Mouse (Mus musculus) cerebellum, adult 8-10 months (tissue): ENCODE measurements at regions not wholly inside any gene's neighbourhood (a gene's known extent, or its start where the extent isn't known, plus 50 kb on each side); places are given as distances from the start of the nearest gene placed in this dataset.

ENCODE experiments used
- DNase-seq: peaks from one replicate; pipeline ENCODE4 v3.0.0; 2022

GRCm38 (mm10) chr11:56285575-56286260 is 244.9 kb upstream of the Nmur2 start:
- no peak for DNase-seq

DNA sequence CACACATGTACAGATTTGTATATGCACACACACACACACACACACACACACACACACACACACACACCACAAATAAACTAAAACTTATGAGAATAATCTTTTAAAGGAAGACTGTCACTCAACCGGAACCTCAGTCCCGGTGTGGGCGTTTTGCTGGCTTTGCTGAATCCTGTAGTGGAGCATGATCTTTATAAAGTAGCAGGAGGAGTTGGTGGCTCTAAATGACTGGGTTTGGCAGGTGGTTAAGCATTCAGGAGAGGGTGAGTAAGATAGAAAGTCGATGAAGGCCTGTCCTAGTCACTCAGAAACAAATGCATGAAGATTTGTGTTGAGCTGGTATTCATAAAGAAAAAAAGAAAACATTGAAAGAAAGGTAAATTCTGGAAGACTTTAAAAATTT is 240.4 kb upstream of the Nmur2 start:
- DNase-seq, result no peak

DNA sequence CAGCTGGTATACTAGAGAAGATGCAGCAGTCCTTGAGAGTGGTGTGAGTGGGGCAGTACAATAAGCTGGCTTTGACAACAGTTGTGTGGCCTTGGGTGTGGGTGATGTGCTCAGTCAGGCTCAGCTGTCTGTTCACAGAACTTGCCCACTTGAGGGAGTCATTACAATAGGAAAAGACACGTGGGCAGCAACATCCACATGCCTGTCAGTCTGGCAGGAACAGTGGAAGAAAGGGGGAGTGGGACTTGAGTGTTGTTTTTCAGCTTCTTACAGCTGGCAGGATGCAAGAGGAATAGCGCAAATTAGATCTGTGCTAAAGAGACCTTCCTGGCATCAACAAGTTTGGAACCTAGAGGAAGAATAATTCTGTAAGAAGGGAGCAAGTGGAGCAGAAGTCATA is 239.4 kb upstream of the Nmur2 start:
- no peak for DNase-seq

DNA sequence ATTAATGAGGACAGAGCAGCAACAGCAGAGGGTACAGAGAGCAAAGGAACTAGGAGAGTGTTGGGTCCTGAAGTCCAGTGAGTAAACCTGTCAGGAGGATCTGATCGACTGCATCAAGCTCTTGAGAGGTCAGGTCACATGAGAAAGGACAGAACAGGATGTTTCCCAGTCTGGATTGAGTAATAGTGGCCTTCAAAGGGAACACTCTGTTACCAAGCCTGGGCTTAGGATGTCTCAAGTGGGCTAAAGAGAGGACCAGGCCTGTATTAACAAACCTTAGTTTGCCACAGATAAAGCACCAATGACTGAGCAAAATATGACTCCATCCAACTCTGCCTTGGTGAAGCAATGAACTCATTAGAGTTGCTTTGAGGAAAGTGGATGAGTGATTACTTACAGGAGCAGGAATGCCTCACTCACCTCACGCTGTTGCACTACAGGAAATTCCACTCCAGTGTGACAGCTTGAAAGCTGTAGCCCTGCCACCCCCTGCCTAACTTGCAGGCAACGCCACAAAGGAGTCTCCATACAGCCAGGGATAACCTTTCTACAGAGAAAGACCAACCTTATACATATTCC is 229.2 kb upstream of the Nmur2 start:
- DNase-seq, result no peak

DNA sequence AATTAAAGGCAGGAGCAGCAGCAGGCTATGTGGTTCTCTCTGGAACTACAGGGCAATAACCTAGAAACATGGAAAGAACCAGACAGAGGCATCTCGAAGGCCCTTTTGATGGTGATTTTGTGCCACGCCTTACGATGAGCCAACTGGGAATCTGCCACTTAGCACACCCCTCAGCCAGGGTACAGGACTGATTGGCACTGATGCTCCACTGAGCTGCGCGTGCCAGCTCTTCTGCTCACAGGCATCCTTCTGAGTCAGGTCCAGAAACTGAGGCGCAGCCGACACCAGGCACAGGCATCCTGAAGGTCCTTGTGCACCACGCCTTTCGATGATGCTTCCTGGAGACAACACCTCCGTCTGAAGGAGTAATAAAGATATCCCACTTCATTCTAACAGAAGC is 221.9 kb upstream of the Nmur2 start:
- DNase-seq, result no peak

- DNase-seq, result no peak
Observed at GRCm38 (mm10) chr11:56256356-56256755, 215.5 kb upstream of the Nmur2 start.

DNA sequence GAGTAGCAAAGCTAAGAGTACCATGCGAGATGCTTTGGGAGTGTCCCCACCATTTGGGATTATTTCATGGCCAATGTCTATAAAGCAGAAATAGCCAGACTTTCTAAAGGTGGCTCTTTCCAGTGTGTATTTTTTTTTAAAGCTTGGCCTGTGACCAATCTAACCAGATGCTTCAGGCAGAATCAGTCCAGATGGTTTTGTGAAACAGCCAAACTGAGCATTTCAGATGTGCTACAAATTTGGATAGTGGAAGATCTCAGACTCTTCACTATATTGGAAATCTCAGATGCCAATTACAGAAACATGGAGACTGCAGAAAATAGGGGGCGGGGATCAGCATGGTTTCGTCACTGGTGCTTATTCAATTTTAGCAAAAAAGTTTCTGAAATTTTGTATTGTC is 213.6 kb upstream of the Nmur2 start:
- no peak for DNase-seq

DNA sequence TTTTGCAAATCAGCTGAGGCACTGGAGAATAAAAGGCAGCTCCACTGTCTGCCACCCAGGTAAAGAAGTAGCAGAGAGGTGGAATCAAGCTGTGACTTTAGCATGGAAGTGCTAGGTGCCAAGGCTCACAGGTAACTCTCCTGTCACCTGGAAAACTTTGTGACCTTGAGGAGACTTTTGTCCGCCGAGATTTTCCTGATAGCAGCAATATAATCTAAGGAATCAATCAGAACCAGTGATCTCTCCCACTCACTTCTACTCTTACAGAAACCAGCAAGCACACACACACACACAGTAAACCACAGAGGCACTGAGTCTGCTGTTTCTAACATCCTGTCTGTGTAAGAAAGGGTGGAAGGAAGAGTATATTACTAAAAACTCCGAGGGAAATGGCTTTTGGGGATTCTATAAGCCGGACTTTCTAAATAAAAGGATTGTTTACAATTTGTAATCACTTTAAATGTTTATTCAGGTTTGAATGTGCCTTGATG is 206.6 kb upstream of the Nmur2 start:
- no peak for DNase-seq

DNA sequence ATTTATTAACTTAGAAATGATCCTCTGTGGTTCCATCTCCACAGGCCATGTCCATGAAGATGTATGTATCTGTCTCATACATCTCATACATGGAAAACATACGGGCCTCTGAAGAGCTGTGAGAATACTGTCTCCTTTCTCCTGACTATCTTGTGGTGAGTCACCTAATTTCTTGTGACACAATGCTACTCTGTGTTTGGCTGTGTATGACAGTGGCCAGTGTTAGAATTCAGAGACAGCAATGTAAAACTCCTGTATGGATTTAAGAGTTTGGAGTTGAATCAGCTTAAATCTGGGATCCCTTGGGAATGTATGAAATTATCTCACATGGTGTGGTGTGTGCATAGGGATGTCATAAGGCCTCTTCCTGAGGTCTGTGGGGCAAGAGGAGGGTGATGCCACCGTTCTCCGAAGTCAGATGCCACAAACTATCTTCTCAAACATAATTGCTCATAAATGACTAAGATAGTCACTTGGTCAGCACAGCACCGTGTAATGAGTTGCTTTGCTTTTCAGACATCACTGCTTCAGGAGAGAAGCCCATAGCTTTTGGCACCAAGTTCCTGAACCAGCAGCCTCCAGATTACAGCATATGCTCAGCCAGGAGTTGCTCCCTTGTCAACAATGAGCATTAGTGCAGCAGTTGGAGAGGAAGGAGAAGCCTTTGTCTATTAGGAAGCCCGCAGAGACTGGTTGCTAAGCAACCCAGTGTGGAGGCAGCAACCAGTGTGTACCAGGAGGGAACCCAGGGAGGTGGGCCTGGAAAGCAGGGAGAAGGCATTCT is 205.9 kb upstream of the Nmur2 start:
- no peak for DNase-seq

DNA sequence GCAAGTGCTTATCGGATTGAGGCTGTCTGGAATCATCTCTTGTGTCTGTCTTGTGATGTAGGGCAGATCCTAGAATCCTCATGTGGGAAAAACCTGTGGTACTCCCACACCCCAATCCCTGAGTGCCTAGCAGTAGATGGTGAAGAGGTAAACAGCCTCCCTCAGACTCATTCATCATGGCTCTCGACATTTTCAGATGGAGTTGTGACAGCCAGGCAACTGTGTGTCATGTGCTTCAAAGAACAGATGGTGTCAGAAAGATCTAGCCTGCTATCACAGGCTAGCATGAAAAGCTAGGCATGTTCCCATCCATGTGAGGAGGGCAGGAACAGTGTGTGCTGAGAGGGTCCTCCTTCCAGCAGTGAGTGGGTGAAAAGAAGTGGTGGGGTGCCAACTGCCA is 204.1 kb upstream of the Nmur2 start:
- no peak for DNase-seq

- DNase-seq, result no peak
Observed at GRCm38 (mm10) chr11:56243447-56243846, 202.6 kb upstream of the Nmur2 start.

DNA sequence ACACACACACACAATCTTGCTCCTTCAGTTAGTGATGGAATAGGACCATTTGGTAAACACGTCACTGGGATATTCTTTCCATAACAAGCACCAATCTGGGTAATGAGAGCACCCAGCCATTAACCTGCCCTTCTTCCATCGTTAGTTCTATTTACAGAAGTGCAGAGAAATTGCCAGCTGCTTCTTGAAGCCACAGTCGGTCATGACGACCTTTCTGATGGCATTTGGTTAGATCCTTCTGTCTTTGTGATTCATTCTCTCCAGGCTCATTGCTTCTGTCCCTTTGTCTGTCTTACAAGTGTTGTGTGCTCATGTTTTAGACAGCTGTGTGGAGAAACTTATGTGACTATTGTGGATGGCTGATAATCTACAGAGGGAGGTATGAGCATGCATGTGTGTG is 197.9 kb upstream of the Nmur2 start:
- no peak for DNase-seq

DNA sequence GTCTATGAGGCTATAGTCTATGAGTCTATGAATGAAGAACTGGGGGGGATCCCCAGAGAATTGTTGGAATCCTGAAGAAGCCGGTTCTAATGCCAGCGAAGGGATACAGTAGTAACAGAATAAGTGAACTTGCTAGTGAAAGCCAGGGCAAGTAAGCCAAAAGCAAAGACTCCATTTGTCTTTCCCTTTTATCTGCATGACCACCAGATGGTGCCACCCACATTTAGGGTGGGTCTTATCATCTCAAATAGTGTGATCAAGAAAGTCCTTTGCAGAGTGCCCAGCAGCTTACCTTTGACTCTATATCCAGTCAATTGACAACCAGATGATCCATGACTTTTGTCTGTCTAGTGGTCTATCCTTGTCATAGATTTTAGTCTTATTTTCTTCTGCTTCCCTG is 184.2 kb upstream of the Nmur2 start:
- no peak for DNase-seq

DNA sequence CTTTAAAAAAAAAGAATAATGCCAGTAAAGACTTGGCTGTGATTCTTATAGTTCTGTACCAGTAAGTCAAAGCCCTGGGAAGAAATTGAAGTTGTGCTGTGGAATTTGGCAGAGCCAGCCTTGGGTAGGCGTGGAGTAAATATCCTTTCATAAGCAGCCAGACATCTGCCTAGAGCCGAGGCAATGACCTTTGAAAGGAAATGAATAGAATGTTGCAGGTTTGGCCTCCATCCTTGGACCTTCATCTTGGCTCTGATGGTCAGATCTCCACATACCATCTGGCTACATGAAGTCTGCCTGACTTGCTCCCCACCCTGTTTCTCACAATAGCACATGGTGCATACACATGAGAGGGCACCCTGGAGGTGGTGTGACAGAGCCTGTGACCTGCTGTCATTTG is 174.9 kb upstream of the Nmur2 start:
- DNase-seq, result no peak

DNA sequence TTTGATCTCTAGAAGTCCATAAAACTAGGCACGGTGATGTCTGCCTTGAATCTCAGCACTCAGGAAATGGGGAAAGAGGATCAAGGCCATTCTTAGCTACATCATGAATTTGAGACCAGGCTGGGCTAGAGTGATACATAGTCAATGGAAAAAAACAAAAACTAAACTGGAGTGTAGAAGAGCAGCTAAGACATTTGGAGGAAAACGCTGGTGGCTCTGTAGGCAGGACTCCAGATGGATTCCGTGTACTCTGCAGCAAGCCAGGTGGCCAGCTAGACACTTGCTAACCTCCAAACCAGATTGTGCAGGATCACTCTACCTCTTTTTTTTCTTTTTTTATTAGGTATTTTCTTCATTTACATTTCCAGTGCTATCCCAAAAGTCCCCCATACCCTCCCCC is 161.0 kb upstream of the Nmur2 start:
- DNase-seq, result no peak

DNA sequence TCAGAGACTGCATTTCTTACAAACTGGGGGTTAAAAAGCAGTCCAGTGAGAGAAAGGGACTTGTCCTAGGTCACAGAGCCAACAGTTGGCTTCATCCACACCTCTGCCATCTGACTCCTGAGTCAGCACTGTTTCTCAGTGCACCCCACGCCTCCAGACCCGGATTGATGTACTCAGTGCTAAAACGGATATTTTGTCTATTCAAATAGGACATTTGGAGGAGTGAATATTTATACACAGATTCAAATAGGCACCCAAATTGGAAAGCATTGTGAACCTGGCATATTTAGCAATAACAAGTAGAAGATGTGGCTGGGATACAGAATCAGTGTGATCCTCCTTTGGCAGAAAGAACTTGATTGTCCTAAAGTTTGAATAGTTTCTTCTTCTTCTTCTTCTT is 154.5 kb upstream of the Nmur2 start:
- DNase-seq, result no peak

DNA sequence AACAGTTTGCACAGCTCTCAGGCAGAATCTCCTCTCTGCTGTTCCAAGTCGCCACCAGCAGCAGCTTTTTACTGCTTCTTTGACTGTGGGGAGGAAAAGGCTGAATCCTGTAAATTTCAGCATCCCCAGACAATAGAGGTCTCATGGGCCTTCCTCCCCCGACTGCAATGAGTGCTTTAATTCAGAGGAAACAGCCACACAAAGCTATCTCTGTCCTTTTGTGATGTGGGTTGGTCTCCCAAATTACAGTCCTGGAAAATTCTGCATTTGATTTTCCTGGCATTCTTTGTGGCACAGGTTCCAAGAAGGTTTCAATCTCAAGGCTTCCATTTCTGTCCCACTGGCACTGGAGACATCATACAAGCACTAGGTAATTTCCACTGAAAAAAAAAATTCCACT is 152.6 kb upstream of the Nmur2 start:
- DNase-seq, result no peak

DNA sequence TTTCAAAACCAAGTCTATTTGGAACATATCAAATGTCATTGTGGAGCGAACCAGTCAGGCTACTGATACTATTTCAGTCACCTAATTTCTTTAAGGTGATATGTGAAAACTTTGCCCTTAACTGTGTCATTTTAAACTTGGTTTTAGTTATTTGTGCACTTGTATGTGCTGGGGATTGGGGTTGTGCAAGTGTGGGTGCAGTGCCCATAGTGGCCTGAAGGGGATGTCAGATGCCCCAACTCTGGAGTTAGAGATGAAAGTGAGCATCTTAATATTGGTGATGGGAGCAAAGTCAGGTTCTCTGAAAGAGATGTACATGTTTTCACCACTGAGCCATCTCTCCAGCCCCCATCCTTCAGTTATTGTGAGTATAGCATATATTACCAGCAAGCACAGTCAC is 133.1 kb upstream of the Nmur2 start:
- no peak for DNase-seq

DNA sequence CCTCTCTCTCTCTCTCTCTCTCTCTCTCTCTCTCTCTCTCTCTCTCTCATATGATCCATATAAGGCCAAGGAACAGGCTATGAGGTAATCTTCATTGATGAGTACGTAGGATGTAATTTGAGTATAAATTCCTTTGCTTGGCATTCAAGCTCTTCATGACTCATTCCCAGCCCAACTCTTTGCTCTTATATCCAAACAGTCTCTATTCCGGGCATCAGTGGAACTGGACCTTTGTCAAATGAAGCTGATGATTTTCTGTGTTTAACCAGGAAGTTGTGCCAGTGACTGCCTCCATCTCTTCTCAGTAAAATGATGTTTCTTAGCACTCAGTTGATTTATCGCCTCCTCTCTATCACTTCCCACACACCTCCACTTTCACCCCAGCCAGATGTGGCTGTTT is 132.4 kb upstream of the Nmur2 start:
- no peak for DNase-seq

DNA sequence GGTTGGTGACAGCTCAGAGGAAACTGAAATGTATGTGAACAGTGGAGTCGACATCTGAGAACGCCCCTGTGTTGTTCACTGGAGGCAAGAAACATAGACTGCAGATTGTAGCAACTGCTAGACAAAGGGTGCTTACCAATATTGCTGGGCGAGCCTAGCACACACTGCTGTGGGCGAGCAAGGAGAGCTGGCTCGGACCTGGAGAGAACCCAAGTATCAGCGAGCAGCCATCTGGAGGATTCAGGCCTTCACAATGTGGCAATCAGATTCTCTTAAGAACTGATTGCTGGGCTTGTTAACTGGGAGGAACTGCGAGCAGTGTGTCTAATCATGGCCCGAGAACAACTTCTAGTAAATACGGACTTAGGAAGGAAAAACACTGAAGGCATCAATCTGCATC is 128.8 kb upstream of the Nmur2 start:
- DNase-seq, result peak; percentile 20

GRCm38 (mm10) chr11:56166849-56167248 is 126.0 kb upstream of the Nmur2 start:
- DNase-seq, result no peak

GRCm38 (mm10) chr11:56165759-56166158 is 124.9 kb upstream of the Nmur2 start:
- no peak for DNase-seq

DNA sequence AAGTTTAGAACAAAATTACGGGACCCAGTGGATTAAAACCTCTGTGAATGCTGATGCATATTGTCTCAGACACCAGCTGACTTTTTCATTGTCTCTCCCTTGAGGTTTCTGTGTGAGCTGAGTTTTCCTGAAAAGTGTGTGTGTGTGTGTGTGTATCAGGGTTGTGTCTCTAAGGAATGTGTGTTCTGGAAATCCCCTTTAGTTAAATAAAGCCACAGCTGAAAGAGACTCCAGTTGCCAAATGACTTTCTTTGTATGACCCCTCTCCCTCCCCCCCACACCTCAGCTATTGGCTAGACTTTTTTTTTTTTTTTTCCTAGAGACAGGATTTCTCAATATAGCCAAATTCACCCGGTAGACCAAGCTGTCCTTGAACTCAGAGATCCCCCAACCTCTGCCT is 119.5 kb upstream of the Nmur2 start:
- DNase-seq, result no peak

DNA sequence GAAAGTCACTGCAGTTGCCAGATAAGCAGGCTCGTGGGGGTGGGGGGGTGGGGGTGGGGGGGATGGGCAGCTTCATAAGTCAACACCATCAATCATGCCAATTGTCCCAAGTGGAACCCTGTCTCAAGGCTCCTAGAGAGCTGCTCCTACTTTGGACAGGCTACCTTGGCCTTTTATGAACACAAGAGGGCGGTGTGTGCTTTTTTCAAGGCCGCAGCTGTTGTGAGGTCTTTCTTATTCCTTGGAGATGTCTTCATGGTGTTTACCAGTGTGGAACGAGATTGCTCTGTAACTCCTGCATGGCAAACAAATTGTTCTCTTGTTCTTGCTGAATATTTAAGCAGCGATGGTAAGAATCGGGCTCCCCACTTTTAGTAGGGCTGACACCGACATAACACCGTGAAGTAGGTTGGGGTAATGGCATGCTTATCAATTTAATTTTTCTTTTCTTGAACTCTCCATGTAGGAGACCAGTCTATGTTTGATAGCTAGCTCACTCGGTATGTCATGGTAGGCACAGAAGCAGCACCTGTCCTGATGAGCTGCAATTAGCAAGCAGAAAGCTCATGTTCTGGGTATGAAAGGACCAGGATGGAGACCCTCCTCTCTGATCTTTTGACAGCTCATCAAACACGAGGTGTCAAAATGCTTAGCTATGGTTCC is 118.7 kb upstream of the Nmur2 start:
- DNase-seq, result peak; percentile 16
